Mouse (Mus musculus): ENCODE measurements around the gene Ncor2. TPM values are rescaled to one million over a fixed set of nuclear protein-coding genes. Genes with fewer than 3 reads are reported as not detected.

Ncor2 gene
- polyA plus RNA-seq, 2 experiments, result 3.5 to 4.4 TPM

DNA sequence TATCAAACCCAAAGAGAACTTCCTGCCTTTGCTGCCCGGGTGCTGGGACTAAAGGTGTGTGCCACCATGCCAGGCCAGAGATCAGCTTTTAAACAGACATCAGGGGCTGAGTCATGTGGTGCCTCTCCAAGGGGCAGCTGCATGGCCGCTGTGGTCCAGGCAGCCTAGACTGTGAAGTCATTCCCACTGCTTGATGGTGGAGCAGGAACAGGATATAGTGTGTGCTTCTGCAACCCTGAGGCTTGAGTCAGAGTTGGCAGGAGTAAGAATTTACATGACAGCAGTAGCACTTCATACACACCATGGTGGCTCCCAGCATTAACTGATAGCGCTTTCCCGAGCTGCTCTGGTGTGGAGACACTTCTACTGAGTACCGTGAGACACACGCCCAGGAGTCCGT lies 106.6 kb downstream of the Ncor2 start:
- Histone ChIP-seq H3K9me3 (ENCODE audit: control insufficient read depth, low read length) (no peaks in the 10 kb centered on the region), H3K27me3 (ENCODE audit: control insufficient read depth, insufficient read depth, low read length) (no peaks in the 10 kb centered on the region), H3K4me1 (replicated peaks; ENCODE audit: control insufficient read depth in 2 of 2, insufficient read depth in 2 of 2, low read length in 1 of 2) (peaks cover 0 to 7% of the 10 kb centered on the region in 2 experiments; a peak in 2 of 4 replicates), H3K4me3 (ENCODE audit: insufficient read depth in 1 of 2, low read depth in 2 of 2, low read length in 2 of 2) (no peak overlapping the region), H3K4me2 (ENCODE audit: low read depth) (no peak overlapping the region), H3K9ac (replicated peaks) (no peak overlapping the region), H3K36me3 (replicated peaks; ENCODE audit: control insufficient read depth, insufficient read depth, low read depth) (no peaks in the 10 kb centered on the region), H3K27ac (no peak overlapping the region)
- ATAC-seq (ENCODE audit: insufficient read depth) (no peak), DNase-seq (ENCODE audit: low read depth in 3 of 3, low spot score in 3 of 3) (no peak)
- WGBS (ENCODE audit: insufficient replicate concordance), result 51% methylated on average over 7 of the region's 7 CpGs
- TF ChIP-seq CTCF (IDR thresholded peaks at IDR 0.05; ENCODE audit: low read depth) (no peak), EP300 (IDR thresholded peaks at IDR 0.05; ENCODE audit: low read depth) (no peak)

DNA sequence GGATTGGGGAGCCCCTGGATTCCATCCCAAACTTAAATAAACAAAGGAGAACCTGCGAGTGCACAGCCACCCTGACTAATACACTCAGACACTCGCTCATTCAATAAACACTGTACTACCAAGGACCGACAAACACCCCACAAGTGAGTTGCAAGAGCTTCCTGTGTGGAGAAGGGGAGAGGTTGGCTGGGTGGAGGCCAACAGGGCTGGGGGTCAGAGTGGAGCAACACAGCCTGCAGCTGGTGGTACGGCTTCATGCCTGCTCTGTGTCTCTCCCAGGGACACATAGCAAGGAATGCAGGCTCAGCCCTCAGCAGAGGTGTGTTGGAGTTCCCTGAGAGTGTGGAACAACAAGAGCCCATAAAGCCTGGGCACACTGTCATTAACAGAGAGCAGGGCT lies 107.1 kb downstream of the Ncor2 start:
- Histone ChIP-seq H3K4me3 (ENCODE audit: insufficient read depth in 1 of 2, low read depth in 2 of 2, low read length in 2 of 2) (no peak overlapping the region), H3K4me1 (replicated peaks; ENCODE audit: control insufficient read depth in 2 of 2, insufficient read depth in 2 of 2, low read length in 1 of 2) (peaks cover 0 to 7% of the 10 kb centered on the region in 2 experiments; a peak in 2 of 4 replicates), H3K9ac (replicated peaks) (no peak overlapping the region), H3K36me3 (replicated peaks; ENCODE audit: control insufficient read depth, insufficient read depth, low read depth) (no peaks in the 10 kb centered on the region), H3K4me2 (ENCODE audit: low read depth) (no peak overlapping the region), H3K27ac (no peak overlapping the region), H3K27me3 (ENCODE audit: control insufficient read depth, insufficient read depth, low read length) (no peaks in the 10 kb centered on the region), H3K9me3 (ENCODE audit: control insufficient read depth, low read length) (no peaks in the 10 kb centered on the region)
- TF ChIP-seq CTCF (IDR thresholded peaks at IDR 0.05; ENCODE audit: low read depth) (no peak), EP300 (IDR thresholded peaks at IDR 0.05; ENCODE audit: low read depth) (no peak)
- DNase-seq (ENCODE audit: low read depth in 3 of 3, low spot score in 3 of 3) (no peak), ATAC-seq (ENCODE audit: insufficient read depth) (no peak)
- WGBS (ENCODE audit: insufficient replicate concordance), result 45% methylated on average over 4 of the region's 4 CpGs

DNA sequence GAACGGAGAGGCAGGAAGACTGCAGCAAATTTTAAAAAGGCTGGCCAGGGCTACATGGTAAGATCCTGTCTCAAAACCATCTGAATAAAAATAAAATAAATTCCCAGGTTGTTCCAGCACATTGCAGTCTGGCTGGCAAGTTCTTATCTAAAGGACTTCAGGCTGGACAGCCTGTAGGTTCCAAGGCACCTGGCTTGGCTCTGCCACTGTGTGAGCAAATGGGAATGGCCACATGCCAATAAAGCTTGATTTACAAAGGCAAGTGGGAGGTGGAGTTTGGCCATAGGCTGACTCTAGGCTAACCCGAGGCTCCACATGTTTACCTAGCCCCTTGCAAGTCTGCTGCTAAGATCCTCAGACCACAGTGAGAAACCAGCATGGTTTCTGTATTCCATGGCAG lies 108.6 kb downstream of the Ncor2 start:
- ATAC-seq (ENCODE audit: insufficient read depth) (no peak), DNase-seq (ENCODE audit: low read depth in 3 of 3, low spot score in 3 of 3) (no peak)
- WGBS (ENCODE audit: insufficient replicate concordance), result 63% methylated on average over 2 of the region's 2 CpGs
- H3K9me3 ChIP-seq (ENCODE audit: control insufficient read depth, low read length), result no peaks in the 10 kb centered on the region
- no peaks in the 10 kb centered on the region; the same call in 1 of the 2 replicates for H3K36me3 ChIP-seq (replicated peaks; ENCODE audit: control insufficient read depth, insufficient read depth, low read depth)
- no peak overlapping the region for H3K4me3 ChIP-seq (ENCODE audit: insufficient read depth in 1 of 2, low read depth in 2 of 2, low read length in 2 of 2)
- no peak overlapping the region for H3K4me2 ChIP-seq (ENCODE audit: low read depth)
- peaks cover 0 to 7% of the 10 kb centered on the region in 2 experiments; a peak in 2 of 4 replicates for H3K4me1 ChIP-seq (replicated peaks; ENCODE audit: control insufficient read depth in 2 of 2, insufficient read depth in 2 of 2, low read length in 1 of 2)
- H3K27ac ChIP-seq, result no peak overlapping the region
- no peak overlapping the region for H3K9ac ChIP-seq (replicated peaks)
- TF ChIP-seq EP300 (IDR thresholded peaks at IDR 0.05; ENCODE audit: low read depth) (no peak), CTCF (IDR thresholded peaks at IDR 0.05; ENCODE audit: low read depth) (no peak)
- H3K27me3 ChIP-seq (ENCODE audit: control insufficient read depth, insufficient read depth, low read length), result no peaks in the 10 kb centered on the region

DNA sequence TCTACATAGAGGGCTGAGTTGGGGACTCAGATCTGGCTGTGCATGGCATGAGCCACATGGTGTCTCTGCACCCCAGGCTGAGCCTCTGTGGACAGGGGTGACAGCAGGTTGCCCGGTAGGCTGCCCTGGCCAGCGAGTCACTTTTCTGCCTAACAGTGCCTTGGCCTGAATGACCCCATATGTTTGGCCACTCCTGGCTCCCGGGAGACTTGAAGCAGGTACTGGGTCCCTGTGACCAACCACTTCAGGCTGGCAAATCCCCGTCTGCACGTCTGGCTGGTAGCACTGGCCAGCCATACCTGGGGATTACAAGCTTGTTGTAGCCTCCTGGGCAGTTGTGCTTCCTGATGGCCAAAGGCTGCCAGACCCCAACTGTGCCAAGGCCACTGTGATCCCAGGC lies 109.1 kb downstream of the Ncor2 start:
- no peak overlapping the region for H3K4me2 ChIP-seq (ENCODE audit: low read depth)
- H3K9me3 ChIP-seq (ENCODE audit: control insufficient read depth, low read length), result no peaks in the 10 kb centered on the region
- no peak for ATAC-seq (ENCODE audit: insufficient read depth)
- WGBS (ENCODE audit: insufficient replicate concordance), result 94% methylated on average over 5 of the region's 5 CpGs
- TF ChIP-seq EP300 (IDR thresholded peaks at IDR 0.05; ENCODE audit: low read depth), result no peak
- TF ChIP-seq CTCF (IDR thresholded peaks at IDR 0.05; ENCODE audit: low read depth), result no peak; the same call in 1 of the 2 replicates
- H3K27me3 ChIP-seq (ENCODE audit: control insufficient read depth, insufficient read depth, low read length), result no peaks in the 10 kb centered on the region
- H3K27ac ChIP-seq, result no peak overlapping the region
- peaks cover 0 to 7% of the 10 kb centered on the region in 2 experiments; a peak in 2 of 4 replicates for H3K4me1 ChIP-seq (replicated peaks; ENCODE audit: control insufficient read depth in 2 of 2, insufficient read depth in 2 of 2, low read length in 1 of 2)
- no peaks in the 10 kb centered on the region; the same call in 1 of the 2 replicates for H3K36me3 ChIP-seq (replicated peaks; ENCODE audit: control insufficient read depth, insufficient read depth, low read depth)
- no peak overlapping the region for H3K4me3 ChIP-seq (ENCODE audit: insufficient read depth in 1 of 2, low read depth in 2 of 2, low read length in 2 of 2)
- DNase-seq (ENCODE audit: low read depth in 3 of 3, low spot score in 3 of 3), result no peak
- H3K9ac ChIP-seq (replicated peaks), result no peak overlapping the region

DNA sequence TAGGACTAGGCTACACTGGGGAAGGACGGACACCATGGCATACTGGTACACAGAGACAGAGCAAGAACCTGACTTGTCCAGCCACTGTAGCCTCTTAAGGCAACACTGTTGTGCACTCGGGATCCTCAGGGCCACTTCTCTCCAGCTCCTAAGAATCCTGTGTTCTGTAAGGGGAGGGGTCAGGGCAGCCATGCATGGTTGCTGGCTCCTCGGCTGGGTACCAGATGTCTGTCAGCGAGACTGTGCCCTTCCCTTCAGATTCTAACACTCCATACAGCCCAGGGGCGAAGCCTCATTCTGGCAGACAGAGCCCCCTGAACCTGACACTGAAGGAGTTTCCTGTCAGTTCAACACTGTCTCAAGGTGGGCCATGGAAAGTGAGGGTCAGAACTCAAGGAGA lies 109.6 kb downstream of the Ncor2 start:
- H3K27ac ChIP-seq, result no peak overlapping the region
- no peak for TF ChIP-seq CTCF (IDR thresholded peaks at IDR 0.05; ENCODE audit: low read depth)
- no peak for TF ChIP-seq EP300 (IDR thresholded peaks at IDR 0.05; ENCODE audit: low read depth)
- 66% methylated on average over 5 of the region's 5 CpGs for WGBS (ENCODE audit: insufficient replicate concordance)

More for the DNA sequence above, 109.6 kb downstream of the Ncor2 start:
- Histone ChIP-seq H3K27me3 (ENCODE audit: control insufficient read depth, insufficient read depth, low read length) (no peaks in the 10 kb centered on the region), H3K9ac (replicated peaks) (no peak overlapping the region), H3K4me1 (replicated peaks; ENCODE audit: control insufficient read depth in 2 of 2, insufficient read depth in 2 of 2, low read length in 1 of 2) (peaks cover 0 to 7% of the 10 kb centered on the region in 2 experiments; a peak in 2 of 4 replicates), H3K36me3 (replicated peaks; ENCODE audit: control insufficient read depth, insufficient read depth, low read depth) (no peaks in the 10 kb centered on the region; the same call in 1 of the 2 replicates), H3K9me3 (ENCODE audit: control insufficient read depth, low read length) (no peaks in the 10 kb centered on the region), H3K4me3 (ENCODE audit: insufficient read depth in 1 of 2, low read depth in 2 of 2, low read length in 2 of 2) (no peak overlapping the region), H3K4me2 (ENCODE audit: low read depth) (no peak overlapping the region)
- no peak for DNase-seq (ENCODE audit: low read depth in 3 of 3, low spot score in 3 of 3)
- no peak for ATAC-seq (ENCODE audit: insufficient read depth)

All from liver, embryonic 14.5 days (tissue).